Mouse (Mus musculus) neutrophil, adult 5-6 weeks (primary cell): ENCODE measurements around the gene Zfp558. TPM values are rescaled to one million over a fixed set of nuclear protein-coding genes. Genes with fewer than 3 reads are reported as not detected.
"Not testable (repeated sequence)": the region's sequence is repeated elsewhere in the genome, so short reads cannot be mapped to it uniquely, and the experiment has no call there.

Source experiments
- ATAC-seq: fragments of 151-379, 151-347 bp; 2 replicates; pipeline ENCODE4 v1.8.0; 2017; ENCODE audit warnings: mild to moderate bottlenecking, moderate TSS enrichment; ENCODE audit not compliant: insufficient number of reproducible peaks, poor library complexity, low FRiP score, severe bottlenecking; ENCODE audit errors: extremely low read depth
- total RNA-seq: library from RNA; stranded (forward); fragments of 200-1000 nt; gene quantifications from 2 replicates; pipeline ENCODE4 v1.2.3, GENCODE M21; 2017

The Zfp558 gene
- 0.47 and 0.61 TPM in 2 replicates for total RNA-seq

DNA sequence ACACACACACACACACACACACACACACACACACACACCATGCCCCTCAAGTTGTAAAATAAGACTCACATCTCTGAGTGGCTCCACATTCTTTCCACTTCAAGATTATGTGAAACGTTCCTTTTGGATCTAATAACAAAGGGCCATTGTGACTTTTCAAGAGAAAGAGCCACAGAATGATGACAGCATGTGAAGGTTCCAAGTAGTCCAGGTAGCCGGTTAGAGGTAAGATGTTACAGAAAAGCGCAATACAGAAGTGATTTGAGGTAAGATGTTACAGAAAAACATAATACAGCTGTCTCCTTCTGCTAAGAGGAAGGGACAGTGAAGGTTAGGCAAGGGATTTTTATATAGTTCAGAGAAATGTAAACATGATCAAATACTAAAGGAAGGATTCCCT, at the start of gene Zfp558, which contains the start of gene Mbd3l1:
Gene Zfp558 (minus strand): TSS at position 101 of the 400 bp plus-strand sequence.
Gene Mbd3l1 (plus strand): TSS at position 192 of the 400 bp plus-strand sequence.
- ATAC-seq: no peak

GRCm38 (mm10) chr9:18508098-18508497, 30.0 kb upstream of the Zfp558 start:
- ATAC-seq: no peak

DNA sequence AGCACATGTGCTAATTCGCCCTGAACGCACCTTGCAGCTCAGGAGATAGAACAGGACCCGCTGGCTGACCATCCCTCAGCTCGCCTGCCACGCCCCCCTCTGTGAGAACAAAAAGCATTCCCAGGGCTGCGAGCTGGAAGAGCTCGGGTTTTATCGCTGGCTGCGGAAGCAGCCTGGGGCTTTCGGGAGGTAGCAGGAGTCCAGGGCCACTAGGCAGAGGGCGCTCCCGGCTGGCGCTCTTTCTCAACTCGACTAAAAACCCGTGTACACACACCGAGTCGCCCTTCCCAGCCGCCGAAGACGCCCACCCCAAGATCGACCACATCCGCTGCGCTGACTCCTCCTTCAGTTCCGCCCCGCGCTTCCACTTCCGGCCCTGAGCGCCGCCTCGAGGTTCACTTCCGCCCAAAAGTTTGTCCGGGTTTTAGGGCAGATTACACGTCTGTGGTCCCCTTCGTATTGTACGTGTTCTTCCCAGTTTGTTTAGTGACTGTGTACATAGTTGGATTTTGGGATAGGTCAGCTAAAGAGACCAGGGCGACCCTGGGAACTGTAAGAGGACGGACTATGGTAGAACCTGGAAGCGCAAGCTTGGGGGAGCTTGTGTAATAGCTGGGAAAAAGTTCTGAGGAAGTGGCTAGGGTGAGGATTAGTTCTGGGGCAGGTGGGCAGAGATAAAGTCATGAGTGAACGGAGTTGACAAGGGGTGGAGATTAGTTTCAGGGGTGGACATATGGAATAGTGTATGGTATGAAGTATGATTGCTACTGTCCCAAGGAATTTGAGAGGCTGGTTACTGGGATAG, 4.5 kb downstream of the Zfp558 start:
- ATAC-seq: peak; percentile 94

DNA sequence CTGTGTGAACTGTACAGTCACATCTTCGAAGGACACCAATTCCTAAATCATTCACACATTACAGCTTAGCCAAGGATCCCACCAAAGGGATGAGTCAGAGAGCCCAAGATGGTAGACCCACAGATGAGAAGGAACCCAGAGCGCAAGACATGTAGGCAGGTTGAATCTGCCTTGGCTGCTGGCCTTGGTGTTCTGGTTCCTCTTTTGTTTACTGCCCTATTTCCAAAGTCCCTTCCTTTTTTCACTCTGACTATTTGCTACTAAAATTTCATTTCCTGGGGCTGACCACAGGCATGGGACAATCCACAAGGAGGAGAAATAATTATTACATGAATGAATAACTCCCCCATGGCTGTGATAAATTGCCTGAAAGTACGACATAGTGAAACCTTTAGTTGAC, 10.1 kb downstream of the Zfp558 start:
- ATAC-seq: no peak

DNA sequence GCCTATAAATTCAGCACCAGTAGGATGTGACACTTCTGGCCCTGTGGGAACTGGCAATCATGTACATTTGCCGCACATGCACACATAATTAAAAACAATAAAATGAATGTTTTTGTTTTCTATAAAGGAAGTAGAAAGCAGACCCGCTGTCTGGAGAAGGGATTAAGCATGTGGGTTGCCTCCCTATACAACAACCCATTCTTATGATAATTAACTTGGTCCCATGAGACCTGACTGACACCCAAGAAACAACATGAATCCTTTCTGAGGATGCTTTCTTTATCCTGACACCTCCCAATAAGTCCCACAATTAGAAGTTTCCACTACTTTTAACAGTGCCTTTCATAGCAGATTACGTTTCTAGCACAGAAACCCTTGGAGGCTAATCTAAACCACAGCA, 10.7 kb downstream of the Zfp558 start:
- no peak for ATAC-seq

GRCm38 (mm10) chr9:18456520-18456919, 21.5 kb downstream of the Zfp558 start:
- ATAC-seq: no peak

- ATAC-seq: no peak
Observed at GRCm38 (mm10) chr9:18431687-18432086, 46.4 kb downstream of the Zfp558 start.

GRCm38 (mm10) chr9:18430354-18430753, 47.7 kb downstream of the Zfp558 start, which contains the start of gene Mbd3l2:
Gene Mbd3l2, plus strand, starts transcription at chr9:18430654.
- no peak for ATAC-seq

- ATAC-seq: not testable (repeated sequence)
Observed at GRCm38 (mm10) chr9:18412371-18412770, 65.7 kb downstream of the Zfp558 start.

Other genes starting within 250 kb of the Zfp558 start
- 74.9 and 90.4 TPM in 2 replicates for gene Chordc1, start 186.1 kb downstream of the Zfp558 start, total RNA-seq
- gene Naalad2, start 75.3 kb downstream of the Zfp558 start, total RNA-seq: 0.12 TPM in 1 of 2 replicates, not detected in the other
- gene Ubtfl1, start 73.8 kb downstream of the Zfp558 start, total RNA-seq: 0.35 TPM in 1 of 2 replicates, not detected in the other
- gene Mbd3l2, start 47.6 kb downstream of the Zfp558 start, total RNA-seq: not detected in 2 replicates
- not detected in 2 replicates for gene Mbd3l1, start 91 bp upstream of the Zfp558 start, total RNA-seq
- not detected in 2 replicates for gene Muc16, start 196.3 kb upstream of the Zfp558 start, total RNA-seq